Mouse (Mus musculus): ENCODE data around the gene Taar2. TPM values are rescaled to one million over a fixed set of nuclear protein-coding genes. Genes with fewer than 3 reads are reported as not detected.

The Taar2 gene
- not detected for total RNA-seq (2023)

GRCm38 (mm10) chr10:23938312-23938711, at the start of gene Taar2:
Taar2 (plus strand) TSS chr10:23938572.

GRCm38 (mm10) chr10:23894601-23895349, 43.6 kb upstream of the Taar2 start, which contains the start of gene Vnn1:
Vnn1 (plus strand) TSS chr10:23894688.

GRCm38 (mm10) chr10:23920056-23920455, 18.3 kb upstream of the Taar2 start, which contains the start of gene Taar1:
Taar1 (plus strand) TSS chr10:23920356.

GRCm38 (mm10) chr10:23949508-23950005, 11.2 kb downstream of the Taar2 start, which contains the start of gene Taar3:
Taar3 (plus strand) TSS chr10:23949558.

GRCm38 (mm10) chr10:23960444-23960915, 22.1 kb downstream of the Taar2 start, which contains the start of gene Taar4:
Taar4 (plus strand) TSS chr10:23960494.

GRCm38 (mm10) chr10:23970656-23971165, 32.3 kb downstream of the Taar2 start, which contains the start of gene Taar5:
Taar5 (plus strand) TSS chr10:23970706.

GRCm38 (mm10) chr10:23985546-23985945, 47.2 kb downstream of the Taar2 start, which contains the start of gene Taar6:
Taar6 (minus strand) TSS chr10:23985646.

Other genes starting within 250 kb of the Taar2 start
- gene Rps12, start 151.3 kb upstream of the Taar2 start, total RNA-seq (2023) = 901 TPM
- not detected for gene Slc18b1, start 141.6 kb upstream of the Taar2 start, total RNA-seq (2023)
- gene Vnn3, start 87.1 kb upstream of the Taar2 start, total RNA-seq (2023) = 0.32 TPM
- not detected for gene Vnn1, start 43.9 kb upstream of the Taar2 start, total RNA-seq (2023)
- gene Taar1, start 18.2 kb upstream of the Taar2 start, total RNA-seq (2023) = not detected
- gene Taar3, start 11.0 kb downstream of the Taar2 start, total RNA-seq (2023) = not detected
- not detected for gene Taar4, start 21.9 kb downstream of the Taar2 start, total RNA-seq (2023)
- not detected for gene Taar5, start 32.1 kb downstream of the Taar2 start, total RNA-seq (2023)
- gene Taar6, start 47.1 kb downstream of the Taar2 start, total RNA-seq (2023) = not detected
- not detected for gene Taar7a, start 54.9 kb downstream of the Taar2 start, total RNA-seq (2023)
- not detected for gene Taar7b, start 61.4 kb downstream of the Taar2 start, total RNA-seq (2023)
- not detected for gene Taar7d, start 88.7 kb downstream of the Taar2 start, total RNA-seq (2023)
- not detected for gene Taar7e, start 99.0 kb downstream of the Taar2 start, total RNA-seq (2023)
- not detected for gene Taar7f, start 110.9 kb downstream of the Taar2 start, total RNA-seq (2023)
- gene Taar8a, start 137.9 kb downstream of the Taar2 start, total RNA-seq (2023) = not detected
- gene Taar8b, start 153.7 kb downstream of the Taar2 start, total RNA-seq (2023) = not detected
- not detected for gene Taar8c, start 163.3 kb downstream of the Taar2 start, total RNA-seq (2023)
- gene Taar9, start 171.0 kb downstream of the Taar2 start, total RNA-seq (2023) = not detected
- gene Stx7, start 210.7 kb downstream of the Taar2 start, total RNA-seq (2023) = 29.5 TPM

All from CD4-positive naive resting alpha-beta T cell, adult 76 days (primary cell).